Mouse (Mus musculus): ENCODE measurements at regions not wholly inside any gene's neighbourhood (a gene's known extent, or its start where the extent isn't known, plus 50 kb on each side); places are given as distances from the start of the nearest gene placed in this dataset.
A peak's percentile ranks its signal among the peaks of the same experiment; 100 is the strongest.

- Histone ChIP-seq H3K9me3 (replicated peaks; ENCODE audit: low read length) (no peaks in the 10 kb centered on the region), H3K4me3 (replicated peaks in 1 of 3; ENCODE audit: low read depth in 2 of 3, low read length in 2 of 3, poor library complexity in 1 of 3) (no peak overlapping the region), H3K27ac (ENCODE audit: insufficient read depth, low read depth) (no peak overlapping the region), H3K36me3 (replicated peaks in 1 of 2; ENCODE audit: control insufficient read depth in 1 of 2, insufficient read depth in 1 of 2, low read length in 1 of 2) (no peaks in the 10 kb centered on the region), H3K79me2 (replicated peaks; ENCODE audit: control insufficient read depth, extremely low read depth, insufficient read depth, poor library complexity, severe bottlenecking) (no peaks in the 10 kb centered on the region), H3K9ac (ENCODE audit: insufficient read depth, low read depth) (no peak overlapping the region), H3K4me1 (ENCODE audit: control insufficient read depth in 1 of 2, insufficient read depth in 2 of 2) (peaks cover 9 to 18% of the 10 kb centered on the region in 2 experiments), H3K4me2 (ENCODE audit: insufficient read depth, low read depth, poor library complexity, severe bottlenecking) (peak overlapping the region; percentile 58; the same call in 1 of the 2 replicates), H3K27me3 (replicated peaks) (peaks cover 5% of the 10 kb centered on the region)
- DNase-seq (ENCODE audit: extremely low read depth): peak; percentile 85
- TF ChIP-seq MYC (IDR thresholded peaks at IDR 0.05; ENCODE audit: low read depth, low read length) (0 out of 2 replicates have a peak, but pooled peaks have one; percentile 45), BHLHE40 (IDR thresholded peaks at IDR 0.05; ENCODE audit: low read depth, low read length) (peak; percentile 84), USF1 (IDR thresholded peaks at IDR 0.05; ENCODE audit: low read depth, low read length) (peak; percentile 84), ETS1 (conservative IDR thresholded peaks at IDR 0.05; ENCODE audit: low read depth, low read length) (peak; percentile 46; the same call in 1 of the 2 replicates), IRF4 (IDR thresholded peaks at IDR 0.05; ENCODE audit: low read depth, low read length) (no peak), MAX (IDR thresholded peaks at IDR 0.05; ENCODE audit: low read length) (peak; percentile 91), USF2 (conservative IDR thresholded peaks at IDR 0.05; ENCODE audit: low read depth, low read length) (peak; percentile 83), HCFC1 (IDR thresholded peaks at IDR 0.05; ENCODE audit: low read depth, low read length) (no peak)
- in situ Hi-C loops (cut with MboI; ENCODE audit: low pct_ligation_motif_present, low pct_unique_long_range_greater_than_20kb, low sequenced_read_pairs) (no loop called here), dilution Hi-C loops (cut with MboI; ENCODE audit: extremely low pct_ligation_motif_present, extremely low pct_unique_long_range_greater_than_20kb, low sequenced_read_pairs) (no loop called here)
Observed at GRCm38 (mm10) chr16:29800457-29800856, 221.3 kb downstream of the Opa1 start.

DNA sequence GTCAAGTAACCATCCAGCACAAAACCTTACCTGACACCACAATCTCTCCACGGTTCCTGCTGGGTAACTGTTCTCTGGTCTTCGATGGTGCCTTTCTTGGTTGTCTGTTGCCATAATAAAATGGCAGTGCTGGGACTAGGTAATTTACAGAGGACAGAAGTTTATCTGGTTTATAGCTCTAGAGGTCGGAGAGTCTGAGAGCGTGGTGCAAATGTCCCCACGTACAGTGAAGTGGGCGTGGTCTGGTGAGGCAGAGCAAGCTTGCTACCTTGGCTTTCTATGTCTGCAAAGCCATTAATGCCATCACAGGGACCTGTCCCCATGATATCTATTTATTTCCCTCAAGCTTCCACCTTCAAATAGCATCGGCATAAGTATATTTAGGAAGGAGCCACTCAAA lies 223.0 kb downstream of the Opa1 start:
- Histone ChIP-seq H3K4me3 (replicated peaks in 1 of 3; ENCODE audit: low read depth in 2 of 3, low read length in 2 of 3, poor library complexity in 1 of 3) (no peak overlapping the region), H3K27ac (ENCODE audit: insufficient read depth, low read depth) (no peak overlapping the region), H3K79me2 (replicated peaks; ENCODE audit: control insufficient read depth, extremely low read depth, insufficient read depth, poor library complexity, severe bottlenecking) (no peaks in the 10 kb centered on the region), H3K9ac (ENCODE audit: insufficient read depth, low read depth) (no peak overlapping the region), H3K4me1 (ENCODE audit: control insufficient read depth in 1 of 2, insufficient read depth in 2 of 2) (peaks cover 9 to 18% of the 10 kb centered on the region in 2 experiments), H3K27me3 (replicated peaks) (peaks cover 9% of the 10 kb centered on the region), H3K4me2 (ENCODE audit: insufficient read depth, low read depth, poor library complexity, severe bottlenecking) (no peak overlapping the region), H3K36me3 (replicated peaks in 1 of 2; ENCODE audit: control insufficient read depth in 1 of 2, insufficient read depth in 1 of 2, low read length in 1 of 2) (no peaks in the 10 kb centered on the region), H3K9me3 (replicated peaks; ENCODE audit: low read length) (no peaks in the 10 kb centered on the region)
- no peak for TF ChIP-seq MXI1 (IDR thresholded peaks at IDR 0.05; ENCODE audit: low read depth, low read length)
- TF ChIP-seq UBTF (IDR thresholded peaks at IDR 0.05; ENCODE audit: low read depth, low read length): no peak
- TF ChIP-seq MAZ (IDR thresholded peaks at IDR 0.05; ENCODE audit: low read depth, low read length): no peak
- TF ChIP-seq POLR2A (IDR thresholded peaks at IDR 0.05; ENCODE audit: low read depth, low read length): no peak
- TF ChIP-seq MEF2A (IDR thresholded peaks at IDR 0.05; ENCODE audit: borderline replicate concordance, low read depth, low read length): no peak
- TF ChIP-seq EP300 (IDR thresholded peaks at IDR 0.05; ENCODE audit: low read length): no peak
- TF ChIP-seq SMC3 (IDR thresholded peaks at IDR 0.05; ENCODE audit: low read depth, low read length): no peak
- TF ChIP-seq ETS1 (conservative IDR thresholded peaks at IDR 0.05; ENCODE audit: low read depth, low read length): no peak
- no peak for TF ChIP-seq TCF12 (IDR thresholded peaks at IDR 0.05; ENCODE audit: low read depth, low read length)
- no peak for TF ChIP-seq RCOR1 (conservative IDR thresholded peaks at IDR 0.05; ENCODE audit: low read depth, low read length)
- no peak for TF ChIP-seq BHLHE40 (IDR thresholded peaks at IDR 0.05; ENCODE audit: low read depth, low read length)
- TF ChIP-seq MAX (IDR thresholded peaks at IDR 0.05; ENCODE audit: low read length): no peak
- TF ChIP-seq E2F4 (IDR thresholded peaks at IDR 0.05; ENCODE audit: insufficient replicate concordance, low read depth, low read length): no peak
- TF ChIP-seq POLR2AphosphoS2 (IDR thresholded peaks at IDR 0.05; ENCODE audit: low read depth, low read length): no peak
- TF ChIP-seq HCFC1 (IDR thresholded peaks at IDR 0.05; ENCODE audit: low read depth, low read length): no peak
- in situ Hi-C loops (cut with MboI; ENCODE audit: low pct_ligation_motif_present, low pct_unique_long_range_greater_than_20kb, low sequenced_read_pairs) (no loop called here), dilution Hi-C loops (cut with MboI; ENCODE audit: extremely low pct_ligation_motif_present, extremely low pct_unique_long_range_greater_than_20kb, low sequenced_read_pairs) (no loop called here)
- no peak for DNase-seq (ENCODE audit: extremely low read depth)

All from CH12.LX (cell line).